Mouse (Mus musculus) frontal cortex, postnatal 25 days (tissue): ENCODE measurements at regions not wholly inside any gene's neighbourhood (a gene's known extent, or its start where the extent isn't known, plus 50 kb on each side); places are given as distances from the start of the nearest gene placed in this dataset.

Experiments used
- DNase-seq, 2 experiments: peaks; one replicate each; pipeline ENCODE4 v3.0.0; 2022; ENCODE audit warnings: low spot score in 2 of 2

- DNase-seq: no peak
These were observed 237.6 kb upstream of the Pabpc6 start for GRCm38 (mm10) chr17:9907077-9907476.

GRCm38 (mm10) chr17:9905501-9906462 lies 236.3 kb upstream of the Pabpc6 start:
- DNase-seq: peak; percentile 39 to 55

- no peak for DNase-seq
These were observed 235.0 kb upstream of the Pabpc6 start for GRCm38 (mm10) chr17:9904525-9904991.

- DNase-seq: no peak
These were observed 233.8 kb upstream of the Pabpc6 start for GRCm38 (mm10) chr17:9903313-9903712.

- no peak for DNase-seq
These were observed 227.4 kb upstream of the Pabpc6 start for GRCm38 (mm10) chr17:9896964-9897363.

GRCm38 (mm10) chr17:9895686-9896082 lies 226.2 kb upstream of the Pabpc6 start:
- DNase-seq: no peak

- DNase-seq: no peak
These were observed 225.5 kb upstream of the Pabpc6 start for GRCm38 (mm10) chr17:9894828-9895685.

- no peak for DNase-seq
These were observed 224.4 kb upstream of the Pabpc6 start for GRCm38 (mm10) chr17:9893966-9894365.

- DNase-seq: no peak
These were observed 223.3 kb upstream of the Pabpc6 start for GRCm38 (mm10) chr17:9892776-9893175.

GRCm38 (mm10) chr17:9892141-9892540 lies 222.6 kb upstream of the Pabpc6 start:
- DNase-seq: no peak

- DNase-seq: no peak
These were observed 219.0 kb upstream of the Pabpc6 start for GRCm38 (mm10) chr17:9888494-9888893.

GRCm38 (mm10) chr17:9885110-9885509 lies 215.6 kb upstream of the Pabpc6 start:
- DNase-seq: no peak

GRCm38 (mm10) chr17:9882639-9883226 lies 213.2 kb upstream of the Pabpc6 start:
- DNase-seq: no peak

- peak in 1 of 2 experiments; percentile 20 for DNase-seq
These were observed 210.2 kb upstream of the Pabpc6 start for GRCm38 (mm10) chr17:9879556-9880206.

GRCm38 (mm10) chr17:9873695-9874094 lies 204.2 kb upstream of the Pabpc6 start:
- DNase-seq: no peak

GRCm38 (mm10) chr17:9870237-9870636 lies 200.7 kb upstream of the Pabpc6 start:
- DNase-seq: no peak

GRCm38 (mm10) chr17:9868747-9869281 lies 199.3 kb upstream of the Pabpc6 start:
- DNase-seq: no peak

GRCm38 (mm10) chr17:9864254-9864653 lies 194.7 kb upstream of the Pabpc6 start:
- no peak for DNase-seq

GRCm38 (mm10) chr17:9861923-9862854 lies 192.7 kb upstream of the Pabpc6 start:
- no peak for DNase-seq

GRCm38 (mm10) chr17:9861346-9861745 lies 191.8 kb upstream of the Pabpc6 start:
- DNase-seq: no peak
